Mouse (Mus musculus) brain, embryonic 14.5 days (tissue): ENCODE measurements around the gene Gapdh.

Experiments
- CTCF ChIP-seq: fragments of 200-500 bp; IDR thresholded peaks from 2 replicates; pipeline ENCODE4 v1.5.1; 2012; ENCODE audit warnings: inconsistent platforms, mild to moderate bottlenecking, moderate library complexity, borderline replicate concordance; ENCODE audit not compliant: insufficient read depth, insufficient read length; ENCODE audit errors: extremely low read depth
- POLR2A ChIP-seq: fragments of 200-500 bp; IDR thresholded peaks from 2 replicates; pipeline ENCODE4 v1.6.1; 2012; ENCODE audit warnings: mild to moderate bottlenecking, inconsistent platforms, borderline replicate concordance; ENCODE audit not compliant: poor library complexity, insufficient read depth, insufficient read length, severe bottlenecking; ENCODE audit errors: extremely low read depth

- TF ChIP-seq CTCF (no peak), POLR2A (0 out of 2 replicates have a peak, but pooled peaks have one; percentile 5)
Measured at GRCm38 (mm10) chr6:125160854-125161760, 5.2 kb downstream of the Gapdh start.
